Mouse (Mus musculus) CD4-positive, CD25-positive, alpha-beta regulatory T cell, adult 4 months (primary cell): ENCODE data around the gene Mrpl27. TPM values are rescaled to one million over a fixed set of nuclear protein-coding genes. Genes with fewer than 3 reads are reported as not detected.

ENCODE experiments used
- polyA plus RNA-seq, 2 experiments: library from polyadenylated mRNA; unstranded; fragments of 100-300 nt; shearing (Covaris generic); gene quantifications; one replicate each; pipeline ENCODE4 v1.2.1; 2017

The Mrpl27 gene
- polyA plus RNA-seq, 2 experiments from 2014 or later: 54.0 to 64.5 TPM

Other genes starting within 250 kb of the Mrpl27 start
- not detected for gene Cacna1g, start 179.6 kb upstream of the Mrpl27 start, polyA plus RNA-seq
- not detected for gene Spata20, start 167.6 kb upstream of the Mrpl27 start, polyA plus RNA-seq
- not detected for gene Epn3, start 153.8 kb upstream of the Mrpl27 start, polyA plus RNA-seq
- not detected for gene Mycbpap, start 132.0 kb upstream of the Mrpl27 start, polyA plus RNA-seq
- 1 to 10 TPM in 1 of 2 experiments, under 1 TPM in 1; 0.78 to 1.7 TPM for gene Rsad1, start 104.5 kb upstream of the Mrpl27 start, polyA plus RNA-seq
- gene Chad, start 88.7 kb upstream of the Mrpl27 start, polyA plus RNA-seq: under 1 TPM; 0.26 to 0.73 TPM
- gene Acsf2, start 51.9 kb upstream of the Mrpl27 start, polyA plus RNA-seq: 1 to 10 TPM; 1.6 to 2.3 TPM
- gene Lrrc59, start 24.0 kb upstream of the Mrpl27 start, polyA plus RNA-seq: 1 to 10 TPM; 7.9 to 8.2 TPM
- gene Eme1, start 197 bp downstream of the Mrpl27 start, polyA plus RNA-seq: 1 to 10 TPM; 2.0 to 3.1 TPM
- 1 to 10 TPM; 5.4 to 7.0 TPM for gene Xylt2, start 23.7 kb downstream of the Mrpl27 start, polyA plus RNA-seq
- not detected for gene Gm11541, start 50.7 kb downstream of the Mrpl27 start, polyA plus RNA-seq
- not detected for gene Cdc34b, start 88.0 kb downstream of the Mrpl27 start, polyA plus RNA-seq
- gene Tmem92, start 128.9 kb downstream of the Mrpl27 start, polyA plus RNA-seq: not detected